Mouse (Mus musculus): ENCODE results near the gene 4930442H23Rik.
A peak's percentile ranks its signal among the peaks of the same experiment; 100 is the strongest.
"Not testable (repeated sequence)": the region's sequence is repeated elsewhere in the genome, so short reads cannot be mapped to it uniquely, and the experiment has no call there.

The 4930442H23Rik gene

GRCm38 (mm10) chr10:81183805-81184204 lies at the start of gene 4930442H23Rik:
Gene 4930442H23Rik, minus strand, starts transcription at chr10:81183849.
- no peaks in the 10 kb centered on the region for H3K27me3 ChIP-seq (ENCODE audit: insufficient read depth, low read length)
- H3K9me3 ChIP-seq (ENCODE audit: low read length) = no peaks in the 10 kb centered on the region
- H3K4me1 ChIP-seq (replicated peaks; ENCODE audit: low read depth, low read length) = peaks cover 74% of the 10 kb centered on the region
- no peak for TF ChIP-seq POU5F1 (IDR thresholded peaks at IDR 0.05; ENCODE audit: borderline replicate concordance, low read length)
- no peak for TF ChIP-seq CTCF (conservative IDR thresholded peaks at IDR 0.05; ENCODE audit: low read length)
- no peak for TF ChIP-seq NANOG (IDR thresholded peaks at IDR 0.05; ENCODE audit: borderline replicate concordance, low read length)
- peaks cover 83% of the 10 kb centered on the region for H3K36me3 ChIP-seq (ENCODE audit: insufficient read depth, low read length)
- H3K4me3 ChIP-seq (replicated peaks; ENCODE audit: low read length) = peak within 1 kb of the TSS; percentile 86

GRCm38 (mm10) chr10:81233226-81233585 lies 49.6 kb upstream of the 4930442H23Rik start:
- H3K9me3 ChIP-seq (ENCODE audit: low read length) = no peaks in the 10 kb centered on the region

GRCm38 (mm10) chr10:81232580-81233225 lies 49.1 kb upstream of the 4930442H23Rik start, which contains the start of gene Zfr2:
Gene Zfr2, plus strand, starts transcription at chr10:81233155.
- TF ChIP-seq POU5F1 (IDR thresholded peaks at IDR 0.05; ENCODE audit: borderline replicate concordance, low read length) (no peak), NANOG (IDR thresholded peaks at IDR 0.05; ENCODE audit: borderline replicate concordance, low read length) (no peak), CTCF (conservative IDR thresholded peaks at IDR 0.05; ENCODE audit: low read length) (no peak)
- Histone ChIP-seq H3K27me3 (ENCODE audit: insufficient read depth, low read length) (peaks cover 5% of the 10 kb centered on the region; the same call in 1 of the 2 replicates), H3K4me3 (replicated peaks; ENCODE audit: low read length) (peak within 1 kb of the TSS; percentile 84), H3K9me3 (ENCODE audit: low read length) (no peaks in the 10 kb centered on the region), H3K4me1 (replicated peaks; ENCODE audit: low read depth, low read length) (peaks cover 90% of the 10 kb centered on the region), H3K36me3 (ENCODE audit: insufficient read depth, low read length) (no peaks in the 10 kb centered on the region)

More at GRCm38 (mm10) chr10:81233226-81233585, 49.6 kb upstream of the 4930442H23Rik start:
- TF ChIP-seq CTCF (conservative IDR thresholded peaks at IDR 0.05; ENCODE audit: low read length) = no peak
- TF ChIP-seq NANOG (IDR thresholded peaks at IDR 0.05; ENCODE audit: borderline replicate concordance, low read length) = no peak
- TF ChIP-seq POU5F1 (IDR thresholded peaks at IDR 0.05; ENCODE audit: borderline replicate concordance, low read length) = no peak
- H3K27me3 ChIP-seq (ENCODE audit: insufficient read depth, low read length) = peaks cover 5% of the 10 kb centered on the region; the same call in 1 of the 2 replicates
- H3K36me3 ChIP-seq (ENCODE audit: insufficient read depth, low read length) = no peaks in the 10 kb centered on the region
- H3K4me3 ChIP-seq (replicated peaks; ENCODE audit: low read length) = peak overlapping the region; percentile 84
- peaks cover 92% of the 10 kb centered on the region for H3K4me1 ChIP-seq (replicated peaks; ENCODE audit: low read depth, low read length)

- Histone ChIP-seq H3K4me3 (replicated peaks; ENCODE audit: low read length) (0 out of 2 replicates have a peak overlapping the region, but pooled peaks have one; percentile 60), H3K4me1 (replicated peaks; ENCODE audit: low read depth, low read length) (peaks cover 77% of the 10 kb centered on the region), H3K9me3 (ENCODE audit: low read length) (no peaks in the 10 kb centered on the region), H3K27me3 (ENCODE audit: insufficient read depth, low read length) (peaks cover 5% of the 10 kb centered on the region; the same call in 1 of the 2 replicates), H3K36me3 (ENCODE audit: insufficient read depth, low read length) (no peaks in the 10 kb centered on the region)
- TF ChIP-seq NANOG (IDR thresholded peaks at IDR 0.05; ENCODE audit: borderline replicate concordance, low read length) (no peak), CTCF (conservative IDR thresholded peaks at IDR 0.05; ENCODE audit: low read length) (no peak), POU5F1 (IDR thresholded peaks at IDR 0.05; ENCODE audit: borderline replicate concordance, low read length) (no peak)
These were observed 47.8 kb upstream of the 4930442H23Rik start for GRCm38 (mm10) chr10:81231436-81231835.

GRCm38 (mm10) chr10:81230438-81231332 lies 47.0 kb upstream of the 4930442H23Rik start, which contains the start of gene Atcay:
Gene Atcay, minus strand, starts transcription at chr10:81230833.
- TF ChIP-seq NANOG (IDR thresholded peaks at IDR 0.05; ENCODE audit: borderline replicate concordance, low read length) (no peak), CTCF (conservative IDR thresholded peaks at IDR 0.05; ENCODE audit: low read length) (peak; percentile 58), POU5F1 (IDR thresholded peaks at IDR 0.05; ENCODE audit: borderline replicate concordance, low read length) (no peak)
- Histone ChIP-seq H3K4me3 (replicated peaks; ENCODE audit: low read length) (peak within 1 kb of the TSS; percentile 60), H3K27me3 (ENCODE audit: insufficient read depth, low read length) (peaks cover 5% of the 10 kb centered on the region; the same call in 1 of the 2 replicates), H3K36me3 (ENCODE audit: insufficient read depth, low read length) (no peaks in the 10 kb centered on the region), H3K9me3 (ENCODE audit: low read length) (no peaks in the 10 kb centered on the region), H3K4me1 (replicated peaks; ENCODE audit: low read depth, low read length) (peaks cover 70% of the 10 kb centered on the region)

GRCm38 (mm10) chr10:81229735-81230437 lies 46.2 kb upstream of the 4930442H23Rik start:
- H3K27me3 ChIP-seq (ENCODE audit: insufficient read depth, low read length) = peaks cover 5% of the 10 kb centered on the region; the same call in 1 of the 2 replicates
- H3K9me3 ChIP-seq (ENCODE audit: low read length) = no peaks in the 10 kb centered on the region
- no peaks in the 10 kb centered on the region for H3K36me3 ChIP-seq (ENCODE audit: insufficient read depth, low read length)
- H3K4me3 ChIP-seq (replicated peaks; ENCODE audit: low read length) = peak overlapping the region; percentile 60
- H3K4me1 ChIP-seq (replicated peaks; ENCODE audit: low read depth, low read length) = peaks cover 63% of the 10 kb centered on the region
- no peak for TF ChIP-seq CTCF (conservative IDR thresholded peaks at IDR 0.05; ENCODE audit: low read length)
- no peak for TF ChIP-seq NANOG (IDR thresholded peaks at IDR 0.05; ENCODE audit: borderline replicate concordance, low read length)
- TF ChIP-seq POU5F1 (IDR thresholded peaks at IDR 0.05; ENCODE audit: borderline replicate concordance, low read length) = no peak

- H3K9me3 ChIP-seq (ENCODE audit: low read length); H3K4me3 ChIP-seq (replicated peaks; ENCODE audit: low read length); H3K36me3 ChIP-seq (ENCODE audit: insufficient read depth, low read length); H3K27me3 ChIP-seq (ENCODE audit: insufficient read depth, low read length): not testable (repeated sequence)
- peaks cover 44% of the 10 kb centered on the region for H3K4me1 ChIP-seq (replicated peaks; ENCODE audit: low read depth, low read length)
These were observed 40.1 kb upstream of the 4930442H23Rik start for GRCm38 (mm10) chr10:81223731-81224130.
